Mouse (Mus musculus) layer of hippocampus, adult 11-12 months (tissue): ENCODE results near the gene Unc13c.

Experiments
- DNase-seq: peaks from one replicate; pipeline ENCODE4 v3.0.0; 2022; ENCODE audit warnings: low spot score

The Unc13c gene

DNA sequence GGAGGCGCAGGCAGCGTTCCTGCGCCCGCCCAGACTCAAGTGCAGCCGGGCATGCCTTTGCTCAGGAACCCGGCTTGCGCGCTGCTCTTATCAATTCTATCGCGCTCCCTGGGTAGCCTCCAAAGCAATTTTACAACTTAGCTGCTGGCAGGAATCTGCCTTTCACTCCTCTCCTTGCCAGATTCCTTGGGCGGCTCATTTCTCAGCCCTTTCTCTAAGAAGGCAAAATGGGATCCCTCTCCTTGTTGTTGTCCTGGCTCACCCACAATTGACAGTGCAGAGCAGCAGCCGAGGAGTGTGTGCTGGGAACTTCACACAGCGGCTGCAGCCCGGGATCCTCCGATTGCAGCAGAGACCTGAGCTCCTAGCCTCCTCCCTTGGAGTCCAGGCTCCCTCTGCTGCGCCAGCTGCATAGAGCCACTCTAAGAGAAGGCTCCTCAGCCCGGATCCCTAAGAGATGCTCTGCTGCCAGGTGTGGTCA lies at the start of gene Unc13c:
TSS of gene Unc13c (minus strand) at position 326 of the 481 bp plus-strand sequence.
- DNase-seq, result peak; percentile 21

- no peak for DNase-seq
Measured at GRCm38 (mm10) chr9:74007976-74008686, 39.4 kb upstream of the Unc13c start.

GRCm38 (mm10) chr9:74002388-74002990 lies 33.7 kb upstream of the Unc13c start:
- DNase-seq, result no peak

- DNase-seq, result no peak
Measured at GRCm38 (mm10) chr9:73988096-73988495, 19.3 kb upstream of the Unc13c start.

- no peak for DNase-seq
Measured at GRCm38 (mm10) chr9:73987236-73987635, 18.5 kb upstream of the Unc13c start.

- DNase-seq, result peak; percentile 84
Measured at GRCm38 (mm10) chr9:73982597-73983344, 14.0 kb upstream of the Unc13c start.

- DNase-seq, result no peak
Measured at GRCm38 (mm10) chr9:73972327-73972988, 3.7 kb upstream of the Unc13c start.

DNA sequence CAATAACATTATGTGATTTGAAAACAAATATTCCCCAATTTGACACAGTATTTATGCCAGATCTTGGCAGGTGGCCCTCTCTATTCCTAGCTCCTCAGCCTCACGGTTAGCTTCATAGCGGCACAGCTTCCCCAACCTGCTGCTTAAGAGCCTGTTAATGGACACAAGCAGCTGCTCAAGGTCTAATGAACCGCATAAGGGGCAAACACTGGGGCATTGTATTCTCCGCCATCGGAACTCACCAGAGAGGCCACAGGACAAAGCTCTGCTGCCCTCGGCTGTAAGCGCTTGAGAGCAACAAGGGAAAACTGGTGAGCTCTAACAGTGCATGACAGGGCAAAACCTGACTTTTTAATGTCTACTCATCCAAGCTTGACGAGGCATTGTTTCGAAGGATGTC lies 2.0 kb upstream of the Unc13c start:
- peak; percentile 6 for DNase-seq

GRCm38 (mm10) chr9:73965322-73965915 lies 3.3 kb downstream of the Unc13c start:
- no peak for DNase-seq

- no peak for DNase-seq
Measured at GRCm38 (mm10) chr9:73962471-73962870, 6.3 kb downstream of the Unc13c start.

GRCm38 (mm10) chr9:73952331-73952730 lies 16.4 kb downstream of the Unc13c start:
- no peak for DNase-seq

DNA sequence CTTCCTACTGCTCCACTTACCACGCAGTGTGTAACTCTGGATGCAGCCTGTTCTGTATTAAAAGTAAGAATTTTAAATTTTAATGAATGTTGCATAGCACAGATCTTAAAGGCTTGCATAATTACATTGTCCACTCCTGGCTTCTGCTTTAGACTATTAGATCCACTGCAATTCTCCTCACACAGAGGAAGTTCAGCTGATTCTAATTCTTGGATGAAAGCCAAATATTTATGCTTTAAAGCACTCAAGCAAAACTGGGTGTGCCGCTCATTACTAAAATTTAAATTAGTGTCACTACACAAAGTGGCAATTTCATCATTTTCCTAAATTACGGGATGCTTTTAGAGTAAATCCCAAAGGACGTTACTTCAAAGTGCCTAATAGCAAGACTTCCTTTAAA lies 17.2 kb downstream of the Unc13c start:
- DNase-seq, result no peak

GRCm38 (mm10) chr9:73934844-73935243 lies 33.9 kb downstream of the Unc13c start:
- no peak for DNase-seq

- no peak for DNase-seq
Measured at GRCm38 (mm10) chr9:73931988-73932387, 36.8 kb downstream of the Unc13c start.

DNA sequence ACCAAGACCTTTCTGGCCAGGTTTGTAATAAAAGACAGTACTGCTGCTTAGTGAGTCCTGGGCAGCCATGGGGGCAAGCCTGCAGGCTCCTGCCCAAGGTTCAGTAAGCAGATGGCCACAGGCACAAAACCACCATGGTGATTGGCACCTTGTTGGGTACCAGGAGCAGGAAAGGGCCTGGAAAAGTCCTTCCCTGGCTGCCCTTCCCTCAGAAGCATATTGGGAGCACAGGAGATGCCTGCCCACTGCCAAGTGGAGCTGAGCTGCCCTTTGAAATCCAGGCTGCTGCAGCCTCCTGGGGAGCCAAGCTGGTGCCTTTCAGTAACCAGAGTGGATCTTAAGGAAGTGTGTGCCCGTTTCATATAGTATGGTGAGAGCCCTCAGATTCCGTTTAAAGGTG lies 41.5 kb downstream of the Unc13c start:
- no peak for DNase-seq

GRCm38 (mm10) chr9:73922449-73923115 lies 46.2 kb downstream of the Unc13c start:
- no peak for DNase-seq

DNA sequence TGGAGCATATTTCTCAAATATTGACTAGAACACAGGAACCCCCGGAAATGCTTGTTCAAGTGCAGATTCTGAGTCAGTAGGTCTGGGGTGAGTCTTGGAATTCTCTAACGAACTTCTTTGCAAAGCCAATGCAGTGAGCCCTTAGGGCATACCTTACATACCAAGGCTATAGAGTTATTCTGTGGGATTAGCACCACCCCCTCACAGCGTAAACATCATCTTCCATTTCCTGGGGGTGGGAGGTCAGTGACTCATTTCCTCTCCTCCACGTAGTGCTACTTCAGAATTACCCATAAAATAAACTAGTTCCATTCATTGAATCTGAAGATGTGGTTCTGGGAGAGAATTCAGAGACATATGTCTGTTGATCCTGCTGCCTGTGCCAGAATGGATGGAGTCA lies 62.8 kb downstream of the Unc13c start:
- DNase-seq, result no peak

DNA sequence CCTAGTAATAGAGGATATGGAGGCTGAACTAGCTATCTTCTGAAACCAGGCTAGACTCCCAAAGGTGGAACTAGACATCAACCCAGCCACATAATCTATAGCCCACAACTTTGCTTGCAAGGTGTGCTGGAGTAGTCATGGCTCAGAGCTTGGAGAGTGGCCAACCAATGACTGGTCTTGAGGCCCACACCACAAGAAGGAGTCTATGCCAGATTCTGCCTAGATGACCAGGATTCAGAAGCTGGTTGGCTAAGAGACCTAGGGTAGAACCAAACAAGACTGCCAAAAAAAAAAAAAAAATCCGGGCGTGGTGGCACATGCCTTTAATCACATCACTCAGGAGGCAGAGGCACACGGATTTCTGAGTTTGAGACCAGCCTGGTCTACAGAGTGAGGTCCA lies 70.2 kb downstream of the Unc13c start:
- no peak for DNase-seq

GRCm38 (mm10) chr9:73896210-73896609 lies 72.6 kb downstream of the Unc13c start:
- DNase-seq, result no peak

- no peak for DNase-seq
Measured at GRCm38 (mm10) chr9:73883587-73883986, 85.2 kb downstream of the Unc13c start.

DNA sequence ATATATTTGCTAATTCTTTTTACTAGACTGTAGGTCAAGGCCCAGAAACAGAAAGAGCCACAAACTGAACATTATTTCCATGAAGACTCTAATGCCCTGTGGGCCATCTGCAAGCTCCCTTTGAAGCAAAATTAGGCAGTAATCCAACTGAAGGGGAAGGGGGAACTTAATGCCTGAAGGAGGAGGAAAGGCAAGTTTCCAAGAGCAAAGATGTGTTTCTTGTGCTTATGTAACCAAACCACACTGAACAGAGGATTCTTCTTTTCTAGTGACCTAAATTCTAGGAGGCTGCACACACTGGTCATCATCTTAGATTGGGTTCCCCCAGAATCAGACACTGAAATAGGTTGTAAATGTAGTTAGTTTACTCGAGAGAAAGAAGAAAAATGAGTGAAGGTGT lies 85.6 kb downstream of the Unc13c start:
- DNase-seq, result peak; percentile 6
